Mouse (Mus musculus) intestine, postnatal 0 days (tissue): ENCODE data around the gene 9330182L06Rik. TPM values are rescaled to one million over a fixed set of nuclear protein-coding genes. Genes with fewer than 3 reads are reported as not detected.
A peak's percentile ranks its signal among the peaks of the same experiment; 100 is the strongest.

Experiments used
- ATAC-seq: fragments of 200-750 bp; cut with Nextera tagmentation; 2 replicates; pipeline ENCODE4 v1.8.0; 2017; ENCODE audit warnings: mild to moderate bottlenecking, moderate TSS enrichment, moderate library complexity
- H3K27ac ChIP-seq: fragments of 300-500 bp; sonication (generic); 2 replicates; pipeline ENCODE4 v1.5.1; 2014; ENCODE audit warnings: mild to moderate bottlenecking, low read depth, low read length, moderate library complexity
- H3K27me3 ChIP-seq: fragments of 300-500 bp; sonication (generic); replicated peaks from 2 replicates; pipeline ENCODE4 v1.6.1; 2014; ENCODE audit warnings: low read length, mixed read lengths; ENCODE audit not compliant: control insufficient read depth, insufficient read depth
- H3K36me3 ChIP-seq: fragments of 300-500 bp; sonication (generic); 2 replicates; pipeline ENCODE4 v1.6.1; 2014; ENCODE audit warnings: mild to moderate bottlenecking, moderate library complexity; ENCODE audit not compliant: control insufficient read depth, insufficient read depth
- H3K4me1 ChIP-seq: fragments of 300-500 bp; sonication (generic); replicated peaks from 2 replicates; pipeline ENCODE4 v1.6.1; 2014; ENCODE audit warnings: antibody characterized with exemption, low read length, mixed read lengths; ENCODE audit not compliant: control insufficient read depth, insufficient read depth
- H3K4me2 ChIP-seq: fragments of 300-500 bp; sonication (generic); replicated peaks from 2 replicates; pipeline ENCODE4 v1.6.1; 2014; ENCODE audit warnings: low read depth, mild to moderate bottlenecking, moderate library complexity
- H3K4me3 ChIP-seq: fragments of 300-500 bp; sonication (generic); 2 replicates; pipeline ENCODE4 v1.5.1; 2014; ENCODE audit warnings: low read depth, low read length
- H3K9ac ChIP-seq: fragments of 300-500 bp; sonication (generic); 2 replicates; pipeline ENCODE4 v1.6.1; 2014; ENCODE audit warnings: mild to moderate bottlenecking, low read depth, low read length
- H3K9me3 ChIP-seq: fragments of 300-500 bp; sonication (generic); 2 replicates; pipeline ENCODE4 v1.6.1; 2016; ENCODE audit warnings: mixed run types; ENCODE audit not compliant: control insufficient read depth
- CTCF ChIP-seq: sonication (generic); IDR thresholded peaks from 2 replicates; pipeline ENCODE4 v1.5.1; 2016; ENCODE audit warnings: low read depth, mild to moderate bottlenecking, control low read depth, antibody characterized with exemption, moderate library complexity
- WGBS: fragments of 180-500 bp; shearing (Covaris S2); extraction: QIAGEN DNeasy Blood & Tissue Kit; methylation state at CpG from one replicate; pipeline ENCODE4 v1.1.7; 2014; 5-methylcytosine and 5-hydroxymethylcytosine counted together
- polyA plus RNA-seq: library from polyadenylated mRNA; unstranded; fragments of >200 nt; fragmentation: Nextera tagmentation; extraction: Ambion mirVana; gene quantifications from 2 replicates; pipeline ENCODE4 v1.2.1, GENCODE M21; 2015

Gene 9330182L06Rik
- polyA plus RNA-seq, 1 experiment from 2014 or later = 1.6 TPM

GRCm38 (mm10) chr5:9389968-9390367 lies 124.0 kb downstream of the 9330182L06Rik start:
- Histone ChIP-seq H3K27me3 (no peaks in the 10 kb centered on the region), H3K27ac (no peak overlapping the region), H3K4me2 (no peak overlapping the region), H3K4me1 (no peaks in the 10 kb centered on the region), H3K9ac (no peak overlapping the region), H3K36me3 (no peaks in the 10 kb centered on the region), H3K4me3 (no peak overlapping the region), H3K9me3 (no peaks in the 10 kb centered on the region)
- WGBS = 70% methylated on average over 7 of the region's 7 CpGs
- no peak for ATAC-seq
- no peak for TF ChIP-seq CTCF

- ATAC-seq = no peak
- no peak overlapping the region for H3K9ac ChIP-seq
- H3K4me1 ChIP-seq = no peaks in the 10 kb centered on the region
- no peak overlapping the region for H3K27ac ChIP-seq
- no peak overlapping the region for H3K4me2 ChIP-seq
- no peaks in the 10 kb centered on the region for H3K9me3 ChIP-seq
- TF ChIP-seq CTCF = no peak
- no peak overlapping the region for H3K4me3 ChIP-seq
- H3K36me3 ChIP-seq = no peaks in the 10 kb centered on the region
- 55% methylated on average over 1 of the region's 1 CpGs for WGBS
- no peaks in the 10 kb centered on the region for H3K27me3 ChIP-seq
Measured at GRCm38 (mm10) chr5:9391858-9392393, 126.0 kb downstream of the 9330182L06Rik start.

- no peaks in the 10 kb centered on the region for H3K9me3 ChIP-seq
- WGBS = 86% methylated on average over 7 of the region's 7 CpGs
Measured at GRCm38 (mm10) chr5:9417098-9417497, 151.2 kb downstream of the 9330182L06Rik start.

GRCm38 (mm10) chr5:9417802-9418201 lies 151.9 kb downstream of the 9330182L06Rik start:
- Histone ChIP-seq H3K4me1 (no peaks in the 10 kb centered on the region), H3K9ac (no peak overlapping the region), H3K4me2 (no peak overlapping the region), H3K27me3 (no peaks in the 10 kb centered on the region), H3K4me3 (no peak overlapping the region), H3K9me3 (no peaks in the 10 kb centered on the region), H3K27ac (no peak overlapping the region), H3K36me3 (no peaks in the 10 kb centered on the region)
- 90% methylated on average over 9 of the region's 9 CpGs for WGBS
- no peak for TF ChIP-seq CTCF
- no peak for ATAC-seq

More at GRCm38 (mm10) chr5:9417098-9417497, 151.2 kb downstream of the 9330182L06Rik start:
- Histone ChIP-seq H3K27ac (no peak overlapping the region), H3K4me2 (no peak overlapping the region), H3K4me3 (no peak overlapping the region), H3K9ac (no peak overlapping the region), H3K36me3 (no peaks in the 10 kb centered on the region), H3K27me3 (no peaks in the 10 kb centered on the region), H3K4me1 (no peaks in the 10 kb centered on the region)
- TF ChIP-seq CTCF = no peak
- ATAC-seq = no peak

GRCm38 (mm10) chr5:9419964-9420363 lies 154.0 kb downstream of the 9330182L06Rik start:
- Histone ChIP-seq H3K27ac (no peak overlapping the region), H3K4me3 (no peak overlapping the region), H3K9me3 (no peaks in the 10 kb centered on the region), H3K27me3 (no peaks in the 10 kb centered on the region), H3K4me2 (no peak overlapping the region), H3K36me3 (no peaks in the 10 kb centered on the region), H3K9ac (no peak overlapping the region), H3K4me1 (no peaks in the 10 kb centered on the region)
- 59% methylated on average over 1 of the region's 1 CpGs for WGBS
- no peak for ATAC-seq
- peak; percentile 48 for TF ChIP-seq CTCF

- WGBS = 52% methylated on average over 2 of the region's 2 CpGs
- no peak for TF ChIP-seq CTCF
- no peaks in the 10 kb centered on the region for H3K9me3 ChIP-seq
- no peak for ATAC-seq
- H3K27me3 ChIP-seq = no peaks in the 10 kb centered on the region
- no peaks in the 10 kb centered on the region for H3K36me3 ChIP-seq
- H3K4me1 ChIP-seq = no peaks in the 10 kb centered on the region
- H3K4me3 ChIP-seq = no peak overlapping the region
- no peak overlapping the region for H3K27ac ChIP-seq
- no peak overlapping the region for H3K4me2 ChIP-seq
- no peak overlapping the region for H3K9ac ChIP-seq
Measured at GRCm38 (mm10) chr5:9424464-9424863, 158.5 kb downstream of the 9330182L06Rik start.

GRCm38 (mm10) chr5:9427165-9427564 lies 161.2 kb downstream of the 9330182L06Rik start:
- H3K27me3 ChIP-seq = no peaks in the 10 kb centered on the region
- H3K4me2 ChIP-seq = no peak overlapping the region
- no peak overlapping the region for H3K27ac ChIP-seq
- no peak overlapping the region for H3K4me3 ChIP-seq
- H3K4me1 ChIP-seq = no peaks in the 10 kb centered on the region
- no peak for TF ChIP-seq CTCF
- no peak overlapping the region for H3K9ac ChIP-seq
- no peaks in the 10 kb centered on the region for H3K9me3 ChIP-seq
- 65% methylated on average over 2 of the region's 2 CpGs for WGBS
- H3K36me3 ChIP-seq = no peaks in the 10 kb centered on the region
- no peak for ATAC-seq
